Mouse (Mus musculus): ENCODE data around the gene Mapk8ip1. TPM values are rescaled to one million over a fixed set of nuclear protein-coding genes. Genes with fewer than 3 reads are reported as not detected.

The Mapk8ip1 gene
- total and polyA plus RNA-seq, 2 experiments from 2014 or later: 150 to 225 TPM

- 69% methylated on average over 4 of the region's 4 CpGs for WGBS
- no peaks in the 10 kb centered on the region for H3K27me3 ChIP-seq (ENCODE audit: insufficient read depth, low read length)
- H3K4me1 ChIP-seq (ENCODE audit: insufficient read depth): peaks cover 9% of the 10 kb centered on the region
- H3K4me2 ChIP-seq (ENCODE audit: low read depth): no peak overlapping the region
- no peaks in the 10 kb centered on the region for H3K9me3 ChIP-seq (ENCODE audit: low read length)
- peaks cover 83% of the 10 kb centered on the region for H3K36me3 ChIP-seq (ENCODE audit: insufficient read depth)
- H3K27ac ChIP-seq (ENCODE audit: low read depth, low read length): no peak overlapping the region
- TF ChIP-seq CTCF (IDR thresholded peaks at IDR 0.05; ENCODE audit: low read depth): no peak
- DNase-seq (no peak), ATAC-seq (no peak)
- no peak overlapping the region for H3K9ac ChIP-seq
- H3K4me3 ChIP-seq (ENCODE audit: low read depth, low read length): no peak overlapping the region
Measured at GRCm38 (mm10) chr2:92384101-92384500, 17.0 kb downstream of the Mapk8ip1 start.

DNA sequence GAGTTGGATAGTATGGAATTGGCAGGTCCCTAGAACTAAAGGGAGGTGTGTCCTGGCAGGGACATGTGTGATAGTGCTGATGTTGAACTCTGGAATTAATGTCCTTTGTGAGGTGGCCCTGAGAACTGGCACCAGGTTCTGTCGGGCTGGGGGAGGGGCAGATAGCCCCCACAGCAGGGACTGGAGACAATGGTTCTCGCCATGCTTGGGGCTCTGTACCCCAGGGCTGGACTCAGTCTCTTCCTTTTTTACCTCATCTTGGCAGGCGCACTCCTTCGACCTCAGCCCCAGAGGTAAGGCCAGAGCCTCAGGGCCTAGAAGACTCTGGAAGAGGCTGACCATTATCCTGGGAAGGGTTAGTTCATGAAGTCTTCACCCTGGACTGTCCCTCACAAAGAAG lies 18.3 kb downstream of the Mapk8ip1 start:
- Histone ChIP-seq H3K9ac (no peak overlapping the region), H3K27ac (ENCODE audit: low read depth, low read length) (no peak overlapping the region), H3K9me3 (ENCODE audit: low read length) (no peaks in the 10 kb centered on the region), H3K36me3 (ENCODE audit: insufficient read depth) (peaks cover 95% of the 10 kb centered on the region), H3K4me2 (ENCODE audit: low read depth) (no peak overlapping the region), H3K27me3 (ENCODE audit: insufficient read depth, low read length) (no peaks in the 10 kb centered on the region), H3K4me1 (ENCODE audit: insufficient read depth) (peaks cover 2% of the 10 kb centered on the region; the same call in 1 of the 2 replicates), H3K4me3 (ENCODE audit: low read depth, low read length) (no peak overlapping the region)
- DNase-seq: no peak
- ATAC-seq: no peak
- WGBS: 89% methylated on average over 4 of the region's 4 CpGs
- no peak for TF ChIP-seq CTCF (IDR thresholded peaks at IDR 0.05; ENCODE audit: low read depth)

- 80% methylated on average over 5 of the region's 5 CpGs for WGBS
- no peaks in the 10 kb centered on the region for H3K4me1 ChIP-seq (ENCODE audit: insufficient read depth)
- H3K27me3 ChIP-seq (ENCODE audit: insufficient read depth, low read length): no peaks in the 10 kb centered on the region
- no peaks in the 10 kb centered on the region for H3K9me3 ChIP-seq (ENCODE audit: low read length)
- TF ChIP-seq CTCF (IDR thresholded peaks at IDR 0.05; ENCODE audit: low read depth): no peak
- H3K27ac ChIP-seq (ENCODE audit: low read depth, low read length): no peak within 1 kb of the TSS
- H3K9ac ChIP-seq: no peak within 1 kb of the TSS
- ATAC-seq (no peak), DNase-seq (no peak)
- H3K36me3 ChIP-seq (ENCODE audit: insufficient read depth): peaks cover 91% of the 10 kb centered on the region
- no peak within 1 kb of the TSS for H3K4me3 ChIP-seq (ENCODE audit: low read depth, low read length)
- no peak within 1 kb of the TSS for H3K4me2 ChIP-seq (ENCODE audit: low read depth)
Measured at GRCm38 (mm10) chr2:92381901-92382588, 19.0 kb downstream of the Mapk8ip1 start, which contains the start of gene 1700029I15Rik. TSS of gene 1700029I15Rik (plus strand) at chr2:92382538.

DNA sequence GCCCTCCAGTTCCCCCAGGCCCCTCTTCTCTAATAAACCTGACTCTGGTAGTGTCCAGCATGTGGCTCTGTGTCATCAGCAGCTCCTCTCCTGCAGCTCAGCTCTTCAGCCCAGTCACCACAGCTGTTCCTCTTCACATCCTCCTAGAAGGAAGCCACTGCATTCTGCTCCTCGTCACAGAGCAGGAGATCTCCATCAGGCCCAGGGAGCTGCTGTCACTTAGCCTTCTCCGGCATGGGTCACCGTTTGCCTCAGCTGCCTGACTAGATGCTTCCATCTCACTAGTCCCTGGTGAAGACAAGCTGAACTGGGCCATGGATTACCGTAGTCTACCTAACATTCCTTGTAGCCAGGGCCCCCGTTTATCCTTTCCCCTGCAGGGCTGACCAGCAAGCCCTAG lies 19.9 kb downstream of the Mapk8ip1 start:
- H3K27me3 ChIP-seq (ENCODE audit: insufficient read depth, low read length): no peaks in the 10 kb centered on the region
- H3K9me3 ChIP-seq (ENCODE audit: low read length): no peaks in the 10 kb centered on the region
- ATAC-seq (no peak), DNase-seq (no peak)
- H3K9ac ChIP-seq: no peak overlapping the region
- TF ChIP-seq CTCF (IDR thresholded peaks at IDR 0.05; ENCODE audit: low read depth): no peak
- 86% methylated on average over 5 of the region's 5 CpGs for WGBS
- H3K4me2 ChIP-seq (ENCODE audit: low read depth): no peak overlapping the region
- H3K27ac ChIP-seq (ENCODE audit: low read depth, low read length): no peak overlapping the region
- H3K4me1 ChIP-seq (ENCODE audit: insufficient read depth): peaks cover 1% of the 10 kb centered on the region
- H3K36me3 ChIP-seq (ENCODE audit: insufficient read depth): peaks cover 82% of the 10 kb centered on the region
- no peak overlapping the region for H3K4me3 ChIP-seq (ENCODE audit: low read depth, low read length)

DNA sequence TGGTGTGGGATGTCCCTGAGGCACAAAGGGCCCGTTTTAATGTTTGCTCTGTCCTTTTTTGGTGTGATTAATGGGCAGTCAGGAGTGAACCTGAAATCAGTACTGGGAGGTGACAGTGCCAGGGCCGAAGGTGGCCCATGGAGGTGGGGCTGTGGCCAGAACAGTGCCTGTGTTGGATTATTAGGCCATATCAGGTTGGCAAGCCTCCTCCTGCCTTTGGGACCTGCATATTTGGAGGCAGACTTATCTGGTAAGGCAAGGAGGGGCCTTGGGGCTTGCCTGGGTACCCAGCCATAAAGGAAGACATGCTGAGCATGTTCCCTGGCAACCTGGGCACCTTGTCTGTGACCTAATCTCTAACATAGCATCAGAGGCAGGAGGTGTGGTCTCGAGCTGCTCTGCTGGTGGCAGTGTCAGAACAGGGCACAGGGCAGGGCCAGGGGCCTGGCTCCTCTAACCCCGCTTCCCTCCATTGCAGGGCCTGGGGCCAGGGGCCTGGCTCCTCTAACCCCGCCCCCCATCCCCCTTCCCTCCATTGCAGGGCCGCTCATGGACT lies 20.5 kb downstream of the Mapk8ip1 start:
- no peak for ATAC-seq
- TF ChIP-seq CTCF (IDR thresholded peaks at IDR 0.05; ENCODE audit: low read depth): no peak
- Histone ChIP-seq H3K27me3 (ENCODE audit: insufficient read depth, low read length) (no peaks in the 10 kb centered on the region), H3K27ac (ENCODE audit: low read depth, low read length) (no peak overlapping the region), H3K9ac (no peak overlapping the region), H3K4me1 (ENCODE audit: insufficient read depth) (peaks cover 6% of the 10 kb centered on the region), H3K4me3 (ENCODE audit: low read depth, low read length) (no peak overlapping the region), H3K36me3 (ENCODE audit: insufficient read depth) (peaks cover 77% of the 10 kb centered on the region), H3K9me3 (ENCODE audit: low read length) (no peaks in the 10 kb centered on the region), H3K4me2 (ENCODE audit: low read depth) (no peak overlapping the region)
- WGBS: 76% methylated on average over 6 of the region's 6 CpGs
- DNase-seq: no peak

DNA sequence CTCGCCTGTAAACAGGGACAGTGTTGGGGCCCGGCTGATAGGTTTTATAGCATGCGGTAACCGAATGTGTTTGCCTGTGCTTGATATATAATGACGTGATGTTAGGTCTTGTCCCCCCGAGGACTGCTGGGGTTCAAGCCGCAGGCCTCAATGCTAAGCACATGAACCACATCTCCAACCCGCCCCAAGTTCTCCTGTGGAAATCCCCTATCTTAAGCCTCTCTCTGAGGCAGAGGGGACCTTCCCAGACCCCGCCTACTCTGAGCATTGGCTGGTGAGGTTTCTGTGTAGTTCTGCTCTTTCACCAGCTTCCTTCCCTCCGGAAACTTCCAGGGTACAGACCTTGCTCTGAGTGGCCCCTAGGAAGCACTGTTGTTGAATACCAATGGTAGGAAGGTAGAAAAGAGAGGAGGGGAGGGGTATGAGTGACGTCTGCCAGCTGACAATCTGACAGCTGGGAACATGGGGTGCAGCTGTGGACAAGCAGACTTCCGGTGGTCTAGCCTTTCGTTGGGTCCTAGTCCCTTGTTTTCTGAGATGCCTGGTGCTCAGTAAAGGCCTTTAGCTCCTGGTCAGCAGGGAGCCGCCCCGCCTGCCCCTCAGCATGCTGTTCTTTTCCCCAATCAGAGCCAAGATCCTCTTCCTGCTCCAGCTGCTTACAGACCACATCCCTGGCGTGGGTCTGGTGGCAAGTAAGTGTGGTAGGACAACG lies 21.1 kb downstream of the Mapk8ip1 start:
- no peaks in the 10 kb centered on the region for H3K27me3 ChIP-seq (ENCODE audit: insufficient read depth, low read length)
- no peak overlapping the region for H3K9ac ChIP-seq
- H3K4me3 ChIP-seq (ENCODE audit: low read depth, low read length): no peak overlapping the region
- no peak overlapping the region for H3K27ac ChIP-seq (ENCODE audit: low read depth, low read length)
- H3K36me3 ChIP-seq (ENCODE audit: insufficient read depth): peaks cover 70% of the 10 kb centered on the region
- TF ChIP-seq CTCF (IDR thresholded peaks at IDR 0.05; ENCODE audit: low read depth): no peak
- H3K4me1 ChIP-seq (ENCODE audit: insufficient read depth): peaks cover 6% of the 10 kb centered on the region
- whole genome bisulfite sequencing: 82% methylated on average over 17 of the region's 17 CpGs
- no peak overlapping the region for H3K4me2 ChIP-seq (ENCODE audit: low read depth)
- ATAC-seq: no peak
- no peaks in the 10 kb centered on the region for H3K9me3 ChIP-seq (ENCODE audit: low read length)
- no peak for DNase-seq

DNA sequence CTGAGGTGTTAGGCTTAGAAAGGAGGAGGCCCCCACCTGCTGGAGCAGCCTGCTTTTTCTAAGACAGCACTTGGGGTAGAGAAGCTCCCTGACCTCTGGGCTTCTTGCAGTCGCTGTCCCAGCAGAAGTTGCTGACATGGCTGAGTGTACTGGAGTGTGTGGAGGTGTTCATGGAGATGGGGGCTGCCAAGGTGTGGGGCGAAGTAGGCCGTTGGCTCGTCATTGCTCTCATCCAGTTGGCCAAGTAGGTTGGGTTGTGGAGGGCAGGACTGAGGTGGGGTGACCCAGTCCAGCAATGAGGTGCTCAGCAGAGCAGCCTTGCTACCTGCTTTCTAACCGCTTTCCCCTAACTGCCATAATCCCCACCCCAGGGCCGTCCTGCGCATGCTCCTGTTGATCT lies 23.7 kb downstream of the Mapk8ip1 start:
- Histone ChIP-seq H3K9me3 (ENCODE audit: low read length) (no peaks in the 10 kb centered on the region), H3K4me2 (ENCODE audit: low read depth) (no peak overlapping the region), H3K27me3 (ENCODE audit: insufficient read depth, low read length) (no peaks in the 10 kb centered on the region), H3K36me3 (ENCODE audit: insufficient read depth) (peaks cover 46% of the 10 kb centered on the region), H3K9ac (no peak overlapping the region), H3K27ac (ENCODE audit: low read depth, low read length) (no peak overlapping the region), H3K4me3 (ENCODE audit: low read depth, low read length) (no peak overlapping the region), H3K4me1 (ENCODE audit: insufficient read depth) (peaks cover 14% of the 10 kb centered on the region)
- ATAC-seq (no peak), DNase-seq (no peak)
- TF ChIP-seq CTCF (IDR thresholded peaks at IDR 0.05; ENCODE audit: low read depth): no peak
- 90% methylated on average over 7 of the region's 7 CpGs for WGBS
